Mouse (Mus musculus): ENCODE data around the gene 2010111I01Rik. TPM values are rescaled to one million over a fixed set of nuclear protein-coding genes. Genes with fewer than 3 reads are reported as not detected.

2010111I01Rik gene
- polyA plus RNA-seq (2012; rRNA removed), result 26.6 and 29.8 TPM in 2 replicates

GRCm38 (mm10) chr13:62964640-62965311, at the start of gene 2010111I01Rik:
Gene 2010111I01Rik, plus strand, starts transcription at chr13:62964893.
- Histone ChIP-seq H3K4me3 (ENCODE audit: control insufficient read depth, low read depth, low read length) (peak within 1 kb of the TSS; percentile 97), H3K27ac (ENCODE audit: control insufficient read depth, insufficient read depth, low read depth, low read length) (peak within 1 kb of the TSS; percentile 63), H3K4me1 (ENCODE audit: control insufficient read depth, insufficient read depth, low read length) (peaks cover 7% of the 10 kb centered on the region), H3K36me3 (ENCODE audit: control insufficient read depth, insufficient read depth, low read length) (no peaks in the 10 kb centered on the region), H3K27me3 (ENCODE audit: control insufficient read depth, insufficient read depth, low read length) (no peaks in the 10 kb centered on the region)
- TF ChIP-seq POLR2A (IDR thresholded peaks at IDR 0.05; ENCODE audit: control insufficient read depth, low read depth, low read length), result peak; percentile 77
- 0 out of 2 replicates have a peak, but pooled peaks have one; percentile 4 for TF ChIP-seq CTCF (IDR thresholded peaks at IDR 0.05; ENCODE audit: control insufficient read depth, insufficient read depth, insufficient replicate concordance, low read depth, low read length)

GRCm38 (mm10) chr13:62916675-62917074, 48.0 kb upstream of the 2010111I01Rik start:
- H3K27me3 ChIP-seq (ENCODE audit: control insufficient read depth, insufficient read depth, low read length), result no peaks in the 10 kb centered on the region
- TF ChIP-seq CTCF (IDR thresholded peaks at IDR 0.05; ENCODE audit: control insufficient read depth, insufficient read depth, insufficient replicate concordance, low read depth, low read length) (no peak), POLR2A (IDR thresholded peaks at IDR 0.05; ENCODE audit: control insufficient read depth, low read depth, low read length) (no peak)
- no peaks in the 10 kb centered on the region for H3K4me1 ChIP-seq (ENCODE audit: control insufficient read depth, insufficient read depth, low read length)
- no peaks in the 10 kb centered on the region for H3K36me3 ChIP-seq (ENCODE audit: control insufficient read depth, insufficient read depth, low read length)
- no peak overlapping the region for H3K27ac ChIP-seq (ENCODE audit: control insufficient read depth, insufficient read depth, low read depth, low read length)
- no peak overlapping the region for H3K4me3 ChIP-seq (ENCODE audit: control insufficient read depth, low read depth, low read length)

GRCm38 (mm10) chr13:62917416-62918110, 47.1 kb upstream of the 2010111I01Rik start:
- TF ChIP-seq CTCF (IDR thresholded peaks at IDR 0.05; ENCODE audit: control insufficient read depth, insufficient read depth, insufficient replicate concordance, low read depth, low read length) (no peak), POLR2A (IDR thresholded peaks at IDR 0.05; ENCODE audit: control insufficient read depth, low read depth, low read length) (no peak)
- no peak overlapping the region for H3K27ac ChIP-seq (ENCODE audit: control insufficient read depth, insufficient read depth, low read depth, low read length)
- no peaks in the 10 kb centered on the region for H3K36me3 ChIP-seq (ENCODE audit: control insufficient read depth, insufficient read depth, low read length)
- no peaks in the 10 kb centered on the region for H3K27me3 ChIP-seq (ENCODE audit: control insufficient read depth, insufficient read depth, low read length)
- H3K4me3 ChIP-seq (ENCODE audit: control insufficient read depth, low read depth, low read length), result no peak overlapping the region
- no peaks in the 10 kb centered on the region for H3K4me1 ChIP-seq (ENCODE audit: control insufficient read depth, insufficient read depth, low read length)

GRCm38 (mm10) chr13:62919647-62920341, 44.9 kb upstream of the 2010111I01Rik start:
- no peaks in the 10 kb centered on the region for H3K36me3 ChIP-seq (ENCODE audit: control insufficient read depth, insufficient read depth, low read length)
- no peaks in the 10 kb centered on the region for H3K4me1 ChIP-seq (ENCODE audit: control insufficient read depth, insufficient read depth, low read length)
- no peak overlapping the region for H3K27ac ChIP-seq (ENCODE audit: control insufficient read depth, insufficient read depth, low read depth, low read length)
- no peaks in the 10 kb centered on the region for H3K27me3 ChIP-seq (ENCODE audit: control insufficient read depth, insufficient read depth, low read length)
- no peak overlapping the region for H3K4me3 ChIP-seq (ENCODE audit: control insufficient read depth, low read depth, low read length)
- TF ChIP-seq CTCF (IDR thresholded peaks at IDR 0.05; ENCODE audit: control insufficient read depth, insufficient read depth, insufficient replicate concordance, low read depth, low read length) (peak; percentile 68; the same call in 1 of the 2 replicates), POLR2A (IDR thresholded peaks at IDR 0.05; ENCODE audit: control insufficient read depth, low read depth, low read length) (no peak)

- TF ChIP-seq POLR2A (IDR thresholded peaks at IDR 0.05; ENCODE audit: control insufficient read depth, low read depth, low read length) (no peak), CTCF (IDR thresholded peaks at IDR 0.05; ENCODE audit: control insufficient read depth, insufficient read depth, insufficient replicate concordance, low read depth, low read length) (no peak)
- Histone ChIP-seq H3K27me3 (ENCODE audit: control insufficient read depth, insufficient read depth, low read length) (no peaks in the 10 kb centered on the region), H3K4me1 (ENCODE audit: control insufficient read depth, insufficient read depth, low read length) (no peaks in the 10 kb centered on the region), H3K36me3 (ENCODE audit: control insufficient read depth, insufficient read depth, low read length) (no peaks in the 10 kb centered on the region), H3K27ac (ENCODE audit: control insufficient read depth, insufficient read depth, low read depth, low read length) (no peak overlapping the region), H3K4me3 (ENCODE audit: control insufficient read depth, low read depth, low read length) (no peak overlapping the region)
Measured at GRCm38 (mm10) chr13:62922645-62923044, 42.0 kb upstream of the 2010111I01Rik start.

- Histone ChIP-seq H3K27ac (ENCODE audit: control insufficient read depth, insufficient read depth, low read depth, low read length) (no peak overlapping the region), H3K4me1 (ENCODE audit: control insufficient read depth, insufficient read depth, low read length) (no peaks in the 10 kb centered on the region), H3K27me3 (ENCODE audit: control insufficient read depth, insufficient read depth, low read length) (no peaks in the 10 kb centered on the region), H3K4me3 (ENCODE audit: control insufficient read depth, low read depth, low read length) (no peak overlapping the region), H3K36me3 (ENCODE audit: control insufficient read depth, insufficient read depth, low read length) (no peaks in the 10 kb centered on the region)
- TF ChIP-seq POLR2A (IDR thresholded peaks at IDR 0.05; ENCODE audit: control insufficient read depth, low read depth, low read length), result no peak
- no peak for TF ChIP-seq CTCF (IDR thresholded peaks at IDR 0.05; ENCODE audit: control insufficient read depth, insufficient read depth, insufficient replicate concordance, low read depth, low read length)
Measured at GRCm38 (mm10) chr13:62923182-62923581, 41.5 kb upstream of the 2010111I01Rik start.

GRCm38 (mm10) chr13:62926479-62926878, 38.2 kb upstream of the 2010111I01Rik start:
- Histone ChIP-seq H3K4me3 (ENCODE audit: control insufficient read depth, low read depth, low read length) (no peak overlapping the region), H3K27ac (ENCODE audit: control insufficient read depth, insufficient read depth, low read depth, low read length) (no peak overlapping the region), H3K27me3 (ENCODE audit: control insufficient read depth, insufficient read depth, low read length) (no peaks in the 10 kb centered on the region), H3K36me3 (ENCODE audit: control insufficient read depth, insufficient read depth, low read length) (no peaks in the 10 kb centered on the region), H3K4me1 (ENCODE audit: control insufficient read depth, insufficient read depth, low read length) (no peaks in the 10 kb centered on the region)
- TF ChIP-seq POLR2A (IDR thresholded peaks at IDR 0.05; ENCODE audit: control insufficient read depth, low read depth, low read length), result no peak
- no peak for TF ChIP-seq CTCF (IDR thresholded peaks at IDR 0.05; ENCODE audit: control insufficient read depth, insufficient read depth, insufficient replicate concordance, low read depth, low read length)
